Mouse (Mus musculus): ENCODE data around the gene Ankk1. TPM values are rescaled to one million over a fixed set of nuclear protein-coding genes. Genes with fewer than 3 reads are reported as not detected.

Ankk1 gene
- polyA plus RNA-seq, 1 experiment, result not detected

DNA sequence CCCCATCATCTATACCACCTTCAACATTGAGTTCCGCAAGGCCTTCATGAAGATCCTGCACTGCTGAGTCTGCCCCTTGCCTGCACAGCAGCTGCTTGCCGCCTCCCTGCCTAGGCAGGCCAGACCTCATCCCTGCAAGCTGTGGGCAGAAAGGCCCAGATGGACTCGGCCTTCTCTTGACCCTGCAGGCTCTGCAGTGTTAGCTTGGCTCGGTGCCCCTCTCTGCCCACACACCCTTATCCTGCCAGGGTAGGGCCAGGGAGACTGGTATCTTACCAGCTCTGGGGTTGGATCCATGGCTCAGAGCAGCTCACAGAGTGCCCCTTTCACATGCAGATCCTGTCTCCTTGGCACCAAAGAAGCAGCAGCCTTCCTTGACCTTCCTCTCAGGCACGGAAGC, 19.8 kb downstream of the Ankk1 start:
- TF ChIP-seq EP300 (IDR thresholded peaks at IDR 0.05; ENCODE audit: insufficient read depth, low read depth, low read length), result no peak
- no peak for TF ChIP-seq CTCF (IDR thresholded peaks at IDR 0.05; ENCODE audit: low read depth, low read length)
- no peak for TF ChIP-seq POLR2A (IDR thresholded peaks at IDR 0.05; ENCODE audit: insufficient read depth, low read length)
- H3K9me3 ChIP-seq (replicated peaks; ENCODE audit: control insufficient read depth, insufficient read depth, low read length, poor library complexity, severe bottlenecking), result no peaks in the 10 kb centered on the region
- no peak overlapping the region for H3K9ac ChIP-seq (ENCODE audit: low read depth, poor library complexity, severe bottlenecking)

DNA sequence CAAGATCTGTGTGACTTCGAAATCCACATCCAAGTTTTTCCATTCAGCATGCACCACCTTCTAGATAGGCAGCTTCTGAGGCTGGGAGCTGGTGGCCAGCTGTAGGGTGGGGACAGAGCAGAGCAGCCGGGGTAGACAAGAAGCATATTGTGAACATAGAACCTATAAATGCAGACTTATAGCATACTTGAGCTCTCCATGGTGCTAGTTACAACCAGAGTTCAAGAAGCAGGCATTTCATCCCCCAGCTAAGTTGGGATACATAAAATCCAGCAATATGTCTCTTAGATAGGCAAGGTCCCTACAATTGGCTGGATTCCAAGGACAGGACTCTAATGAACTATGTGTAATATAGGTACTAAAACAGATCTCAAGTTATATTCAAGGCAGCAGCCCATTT, 23.1 kb downstream of the Ankk1 start:
- Histone ChIP-seq H3K4me1 (ENCODE audit: control insufficient read depth, insufficient read depth, low read length) (no peaks in the 10 kb centered on the region), H3K27ac (ENCODE audit: insufficient read depth, low read length) (no peak overlapping the region), H3K4me3 (ENCODE audit: low read depth, low read length) (no peak overlapping the region), H3K9me3 (replicated peaks; ENCODE audit: control insufficient read depth, insufficient read depth, low read length, poor library complexity, severe bottlenecking) (no peaks in the 10 kb centered on the region), H3K9ac (ENCODE audit: low read depth, poor library complexity, severe bottlenecking) (no peak overlapping the region), H3K27me3 (ENCODE audit: control insufficient read depth, insufficient read depth, low read length, poor library complexity, severe bottlenecking) (no peaks in the 10 kb centered on the region), H3K36me3 (ENCODE audit: control insufficient read depth, insufficient read depth, low read length, poor library complexity, severe bottlenecking) (no peaks in the 10 kb centered on the region)
- TF ChIP-seq EP300 (IDR thresholded peaks at IDR 0.05; ENCODE audit: insufficient read depth, low read depth, low read length), result no peak
- no peak for TF ChIP-seq CTCF (IDR thresholded peaks at IDR 0.05; ENCODE audit: low read depth, low read length)
- no peak for TF ChIP-seq POLR2A (IDR thresholded peaks at IDR 0.05; ENCODE audit: insufficient read depth, low read length)

More for the DNA sequence above, 19.8 kb downstream of the Ankk1 start:
- Histone ChIP-seq H3K4me3 (ENCODE audit: low read depth, low read length) (no peak overlapping the region), H3K27ac (ENCODE audit: insufficient read depth, low read length) (no peak overlapping the region), H3K36me3 (ENCODE audit: control insufficient read depth, insufficient read depth, low read length, poor library complexity, severe bottlenecking) (no peaks in the 10 kb centered on the region), H3K4me1 (ENCODE audit: control insufficient read depth, insufficient read depth, low read length) (no peaks in the 10 kb centered on the region), H3K27me3 (ENCODE audit: control insufficient read depth, insufficient read depth, low read length, poor library complexity, severe bottlenecking) (no peaks in the 10 kb centered on the region)

DNA sequence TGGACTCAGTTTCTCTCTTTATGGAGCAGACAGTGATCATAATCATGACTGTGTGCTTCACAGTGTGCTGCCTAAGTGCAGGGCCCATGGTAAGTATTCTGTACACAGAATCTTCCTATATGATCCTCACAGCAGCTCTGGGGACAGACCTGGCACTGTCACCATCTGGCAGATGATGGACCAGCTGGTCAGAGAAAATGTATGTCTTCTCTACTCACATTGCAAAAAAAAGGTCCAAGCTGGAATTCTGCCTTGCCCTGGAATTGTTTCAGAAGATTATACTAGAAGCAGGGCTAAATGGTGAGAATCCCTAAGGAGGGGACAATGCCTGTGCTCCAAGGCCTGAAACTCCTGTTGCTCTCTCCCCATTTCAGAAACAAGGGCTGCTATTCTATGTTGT, 30.8 kb downstream of the Ankk1 start:
- TF ChIP-seq CTCF (IDR thresholded peaks at IDR 0.05; ENCODE audit: low read depth, low read length), result no peak
- no peak for TF ChIP-seq EP300 (IDR thresholded peaks at IDR 0.05; ENCODE audit: insufficient read depth, low read depth, low read length)
- no peak for TF ChIP-seq POLR2A (IDR thresholded peaks at IDR 0.05; ENCODE audit: insufficient read depth, low read length)
- H3K9me3 ChIP-seq (replicated peaks; ENCODE audit: control insufficient read depth, insufficient read depth, low read length, poor library complexity, severe bottlenecking), result no peaks in the 10 kb centered on the region
- no peak overlapping the region for H3K4me3 ChIP-seq (ENCODE audit: low read depth, low read length)
- H3K27me3 ChIP-seq (ENCODE audit: control insufficient read depth, insufficient read depth, low read length, poor library complexity, severe bottlenecking), result no peaks in the 10 kb centered on the region
- H3K4me1 ChIP-seq (ENCODE audit: control insufficient read depth, insufficient read depth, low read length), result no peaks in the 10 kb centered on the region
- no peak overlapping the region for H3K27ac ChIP-seq (ENCODE audit: insufficient read depth, low read length)
- no peaks in the 10 kb centered on the region for H3K36me3 ChIP-seq (ENCODE audit: control insufficient read depth, insufficient read depth, low read length, poor library complexity, severe bottlenecking)
- no peak overlapping the region for H3K9ac ChIP-seq (ENCODE audit: low read depth, poor library complexity, severe bottlenecking)

DNA sequence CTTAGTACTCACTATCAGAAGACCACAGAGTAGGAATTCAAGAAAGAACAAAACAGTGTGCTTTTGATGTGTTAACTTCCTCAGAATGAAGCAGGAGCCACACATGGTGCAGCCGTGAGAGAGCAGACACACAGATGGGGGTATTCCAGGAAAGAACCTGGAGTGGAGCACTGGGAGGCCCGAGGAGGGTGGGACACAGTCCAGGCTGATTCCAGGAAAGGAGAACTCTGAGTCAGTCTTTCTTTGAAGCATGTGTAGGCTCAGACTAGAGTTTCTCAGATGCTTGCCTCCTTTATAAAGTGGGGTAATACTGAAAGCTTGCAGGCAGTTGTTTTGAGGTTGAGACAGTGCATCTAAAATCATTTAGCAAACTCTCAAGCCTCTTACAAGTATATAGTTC, 34.6 kb downstream of the Ankk1 start:
- Histone ChIP-seq H3K4me1 (ENCODE audit: control insufficient read depth, insufficient read depth, low read length) (no peaks in the 10 kb centered on the region), H3K36me3 (ENCODE audit: control insufficient read depth, insufficient read depth, low read length, poor library complexity, severe bottlenecking) (no peaks in the 10 kb centered on the region), H3K9me3 (replicated peaks; ENCODE audit: control insufficient read depth, insufficient read depth, low read length, poor library complexity, severe bottlenecking) (no peaks in the 10 kb centered on the region), H3K27ac (ENCODE audit: insufficient read depth, low read length) (no peak overlapping the region), H3K27me3 (ENCODE audit: control insufficient read depth, insufficient read depth, low read length, poor library complexity, severe bottlenecking) (no peaks in the 10 kb centered on the region), H3K9ac (ENCODE audit: low read depth, poor library complexity, severe bottlenecking) (no peak overlapping the region), H3K4me3 (ENCODE audit: low read depth, low read length) (no peak overlapping the region)
- TF ChIP-seq POLR2A (IDR thresholded peaks at IDR 0.05; ENCODE audit: insufficient read depth, low read length), result no peak
- no peak for TF ChIP-seq EP300 (IDR thresholded peaks at IDR 0.05; ENCODE audit: insufficient read depth, low read depth, low read length)
- no peak for TF ChIP-seq CTCF (IDR thresholded peaks at IDR 0.05; ENCODE audit: low read depth, low read length)

DNA sequence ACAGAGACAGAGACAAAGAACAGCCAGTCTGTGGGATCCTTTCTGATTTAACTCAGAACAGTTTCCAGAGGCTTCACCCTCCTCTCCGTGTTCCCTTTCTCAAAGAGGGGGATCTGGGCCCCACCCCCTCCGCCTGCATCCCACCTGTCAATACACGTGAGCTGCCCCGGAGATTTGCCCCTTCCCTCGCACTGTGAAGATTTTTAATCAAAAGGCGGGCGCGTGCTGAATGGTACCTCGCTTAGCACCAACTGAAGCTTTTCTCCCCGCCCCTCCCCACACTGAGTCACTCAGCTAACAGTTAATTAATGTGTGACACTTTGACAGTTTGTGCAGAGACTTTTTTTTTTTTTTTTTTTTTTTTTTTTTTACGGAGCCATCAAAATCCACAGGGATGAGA, 40.7 kb downstream of the Ankk1 start:
- peaks cover 3% of the 10 kb centered on the region for H3K4me1 ChIP-seq (ENCODE audit: control insufficient read depth, insufficient read depth, low read length)
- H3K9ac ChIP-seq (ENCODE audit: low read depth, poor library complexity, severe bottlenecking), result no peak overlapping the region
- no peak overlapping the region for H3K4me3 ChIP-seq (ENCODE audit: low read depth, low read length)
- TF ChIP-seq CTCF (IDR thresholded peaks at IDR 0.05; ENCODE audit: low read depth, low read length) (no peak), POLR2A (IDR thresholded peaks at IDR 0.05; ENCODE audit: insufficient read depth, low read length) (no peak), EP300 (IDR thresholded peaks at IDR 0.05; ENCODE audit: insufficient read depth, low read depth, low read length) (no peak)
- H3K9me3 ChIP-seq (replicated peaks; ENCODE audit: control insufficient read depth, insufficient read depth, low read length, poor library complexity, severe bottlenecking), result no peaks in the 10 kb centered on the region
- H3K27ac ChIP-seq (ENCODE audit: insufficient read depth, low read length), result no peak overlapping the region
- H3K27me3 ChIP-seq (ENCODE audit: control insufficient read depth, insufficient read depth, low read length, poor library complexity, severe bottlenecking), result no peaks in the 10 kb centered on the region
- no peaks in the 10 kb centered on the region for H3K36me3 ChIP-seq (ENCODE audit: control insufficient read depth, insufficient read depth, low read length, poor library complexity, severe bottlenecking)

DNA sequence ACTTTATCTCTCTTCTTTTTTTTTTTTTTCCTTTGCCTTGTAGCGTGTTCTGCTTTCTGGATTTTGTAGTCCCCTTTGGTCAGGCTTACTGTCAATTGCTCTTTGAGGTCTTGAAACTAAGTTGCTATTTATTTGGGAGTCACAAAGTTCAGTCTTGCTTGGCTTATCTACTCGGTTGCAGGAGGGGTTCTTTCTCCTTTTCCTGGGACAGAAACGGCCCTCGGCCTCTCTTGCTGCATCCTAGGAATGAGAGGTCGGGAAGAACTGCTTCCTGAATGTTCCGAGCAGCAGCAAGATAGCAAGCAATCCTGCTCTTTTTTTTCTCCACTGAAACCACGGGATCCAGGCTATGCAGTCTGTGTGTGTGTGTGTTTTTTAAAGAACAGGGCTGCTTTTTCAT, 41.5 kb downstream of the Ankk1 start:
- Histone ChIP-seq H3K9me3 (replicated peaks; ENCODE audit: control insufficient read depth, insufficient read depth, low read length, poor library complexity, severe bottlenecking) (no peaks in the 10 kb centered on the region), H3K36me3 (ENCODE audit: control insufficient read depth, insufficient read depth, low read length, poor library complexity, severe bottlenecking) (no peaks in the 10 kb centered on the region), H3K4me3 (ENCODE audit: low read depth, low read length) (no peak overlapping the region), H3K27me3 (ENCODE audit: control insufficient read depth, insufficient read depth, low read length, poor library complexity, severe bottlenecking) (no peaks in the 10 kb centered on the region), H3K27ac (ENCODE audit: insufficient read depth, low read length) (peak overlapping the region; percentile 32; the same call in 1 of the 2 replicates), H3K9ac (ENCODE audit: low read depth, poor library complexity, severe bottlenecking) (no peak overlapping the region), H3K4me1 (ENCODE audit: control insufficient read depth, insufficient read depth, low read length) (peaks cover 3% of the 10 kb centered on the region)
- no peak for TF ChIP-seq POLR2A (IDR thresholded peaks at IDR 0.05; ENCODE audit: insufficient read depth, low read length)
- TF ChIP-seq EP300 (IDR thresholded peaks at IDR 0.05; ENCODE audit: insufficient read depth, low read depth, low read length), result no peak
- TF ChIP-seq CTCF (IDR thresholded peaks at IDR 0.05; ENCODE audit: low read depth, low read length), result no peak
